Mouse (Mus musculus): Measurements from ENCODE around the gene Pik3ca. TPM values are rescaled to one million over a fixed set of nuclear protein-coding genes. Genes with fewer than 3 reads are reported as not detected.

Pik3ca gene
- polyA plus RNA-seq, 1 experiment from 2014 or later = 10.3 TPM

- H3K4me1 ChIP-seq = no peaks in the 10 kb centered on the region
- H3K4me2 ChIP-seq (replicated peaks) = no peak overlapping the region
- H3K27me3 ChIP-seq = no peaks in the 10 kb centered on the region
- no peaks in the 10 kb centered on the region for H3K9me3 ChIP-seq (replicated peaks)
- no peak overlapping the region for H3K9ac ChIP-seq
- ATAC-seq (ENCODE audit: insufficient number of reproducible peaks, low FRiP score, low TSS enrichment, low read depth) = no peak
- WGBS = 43% methylated on average over 2 of the region's 2 CpGs
- no peaks in the 10 kb centered on the region for H3K36me3 ChIP-seq
- H3K4me3 ChIP-seq (replicated peaks) = no peak overlapping the region
- no peak overlapping the region for H3K27ac ChIP-seq (replicated peaks)
These were observed 17.6 kb upstream of the Pik3ca start for GRCm38 (mm10) chr3:32379891-32380290.

GRCm38 (mm10) chr3:32381556-32381955, 15.9 kb upstream of the Pik3ca start:
- Histone ChIP-seq H3K9me3 (replicated peaks) (no peaks in the 10 kb centered on the region), H3K36me3 (no peaks in the 10 kb centered on the region), H3K4me3 (replicated peaks) (no peak overlapping the region), H3K4me2 (replicated peaks) (no peak overlapping the region), H3K27me3 (no peaks in the 10 kb centered on the region), H3K9ac (no peak overlapping the region), H3K27ac (replicated peaks) (no peak overlapping the region), H3K4me1 (no peaks in the 10 kb centered on the region)
- no peak for ATAC-seq (ENCODE audit: insufficient number of reproducible peaks, low FRiP score, low TSS enrichment, low read depth)
- WGBS = 70% methylated on average over 3 of the region's 3 CpGs

- H3K4me2 ChIP-seq (replicated peaks) = no peak overlapping the region
- WGBS = 87% methylated on average over 4 of the region's 4 CpGs
- H3K27me3 ChIP-seq = no peaks in the 10 kb centered on the region
- no peaks in the 10 kb centered on the region for H3K36me3 ChIP-seq
- no peak overlapping the region for H3K27ac ChIP-seq (replicated peaks)
- no peak overlapping the region for H3K4me3 ChIP-seq (replicated peaks)
- H3K4me1 ChIP-seq = 0 out of 2 replicates have a peak, but pooled peaks cover 3% of the 10 kb centered on the region
- no peak for ATAC-seq (ENCODE audit: insufficient number of reproducible peaks, low FRiP score, low TSS enrichment, low read depth)
- no peaks in the 10 kb centered on the region for H3K9me3 ChIP-seq (replicated peaks)
- H3K9ac ChIP-seq = no peak overlapping the region
These were observed 4.6 kb upstream of the Pik3ca start for GRCm38 (mm10) chr3:32392841-32393240.

DNA sequence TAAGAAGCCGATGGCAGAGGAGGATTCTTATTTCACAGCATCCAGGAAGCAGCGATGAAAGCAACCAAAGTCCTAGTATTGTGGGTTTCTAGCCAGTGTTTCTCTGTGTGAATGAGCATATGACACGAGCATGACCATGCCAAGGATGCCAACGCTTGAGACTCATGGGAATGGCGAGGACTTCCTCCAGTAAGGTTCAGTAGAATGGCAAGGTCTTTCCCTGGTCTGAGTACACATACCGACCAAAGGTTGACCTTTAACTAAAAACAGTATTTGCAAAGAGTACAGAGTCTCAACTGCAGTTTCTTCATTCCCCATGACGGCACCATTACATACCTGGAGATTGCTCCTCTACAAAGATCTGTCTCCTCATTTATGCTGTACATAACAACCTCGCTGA, 3.5 kb upstream of the Pik3ca start:
- 82% methylated on average over 8 of the region's 8 CpGs for WGBS

DNA sequence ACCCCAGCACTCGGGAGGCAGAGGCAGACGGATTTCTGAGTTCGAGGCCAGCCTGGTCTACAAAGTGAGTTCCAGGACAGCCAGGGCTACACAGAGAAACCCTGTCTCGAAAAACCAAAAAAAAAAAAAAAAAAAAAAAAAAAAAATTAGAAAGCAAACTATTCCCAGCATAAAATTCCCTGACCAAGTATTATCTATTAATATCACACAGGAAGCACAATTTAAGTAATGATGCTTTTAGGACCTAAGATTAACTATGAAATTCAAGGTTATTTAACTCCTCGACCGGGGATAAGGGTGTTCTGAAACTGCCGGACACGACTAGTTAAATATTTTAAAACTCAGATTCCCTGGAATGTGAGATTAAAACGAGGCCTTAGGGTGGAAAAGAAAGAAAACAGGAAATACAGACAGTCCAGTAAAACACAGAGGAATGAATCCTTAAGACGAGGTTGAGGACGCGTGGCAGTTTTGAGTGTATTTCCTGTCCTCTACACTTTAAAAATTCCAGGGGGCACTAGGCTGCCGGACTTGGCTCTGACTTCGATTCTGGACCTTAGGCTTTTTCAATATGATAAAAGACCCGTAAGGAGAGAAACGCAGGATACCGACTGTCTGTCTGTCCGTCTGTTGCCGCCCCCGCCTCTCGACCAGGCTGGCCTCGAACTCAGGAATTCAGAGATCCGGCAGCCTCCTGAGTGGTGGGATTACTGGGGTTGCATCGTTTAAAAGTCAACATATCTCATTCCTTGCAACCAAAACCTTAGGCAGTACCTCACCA, 1.5 kb upstream of the Pik3ca start:
- WGBS = 16% methylated on average over 23 of the region's 24 CpGs
- Histone ChIP-seq H3K4me1 (peaks cover 26% of the 10 kb centered on the region), H3K9me3 (replicated peaks) (no peaks in the 10 kb centered on the region), H3K27me3 (no peaks in the 10 kb centered on the region), H3K9ac (peak overlapping the region; percentile 43), H3K36me3 (no peaks in the 10 kb centered on the region), H3K27ac (replicated peaks) (peak overlapping the region; percentile 99), H3K4me2 (replicated peaks) (peak overlapping the region; percentile 69), H3K4me3 (replicated peaks) (peak overlapping the region; percentile 89)
- no peak for ATAC-seq (ENCODE audit: insufficient number of reproducible peaks, low FRiP score, low TSS enrichment, low read depth)

More for the DNA sequence above, 3.5 kb upstream of the Pik3ca start:
- ATAC-seq (ENCODE audit: insufficient number of reproducible peaks, low FRiP score, low TSS enrichment, low read depth) = no peak
- no peak overlapping the region for H3K4me2 ChIP-seq (replicated peaks)
- peaks cover 8% of the 10 kb centered on the region for H3K4me1 ChIP-seq
- no peak overlapping the region for H3K9ac ChIP-seq
- H3K27ac ChIP-seq (replicated peaks) = no peak overlapping the region
- H3K9me3 ChIP-seq (replicated peaks) = no peaks in the 10 kb centered on the region
- no peaks in the 10 kb centered on the region for H3K27me3 ChIP-seq
- no peaks in the 10 kb centered on the region for H3K36me3 ChIP-seq
- H3K4me3 ChIP-seq (replicated peaks) = no peak overlapping the region

- H3K9ac ChIP-seq = peak overlapping the region; percentile 96
- H3K4me1 ChIP-seq = peaks cover 26% of the 10 kb centered on the region
- peak overlapping the region; percentile 89 for H3K4me3 ChIP-seq (replicated peaks)
- under 1% methylated on average over 54 of the region's 77 CpGs for WGBS
- peak overlapping the region; percentile 69 for H3K4me2 ChIP-seq (replicated peaks)
- no peaks in the 10 kb centered on the region for H3K9me3 ChIP-seq (replicated peaks)
- no peaks in the 10 kb centered on the region for H3K27me3 ChIP-seq
- peak; percentile 98 for ATAC-seq (ENCODE audit: insufficient number of reproducible peaks, low FRiP score, low TSS enrichment, low read depth)
- H3K27ac ChIP-seq (replicated peaks) = peak overlapping the region; percentile 99
- no peaks in the 10 kb centered on the region for H3K36me3 ChIP-seq
These were observed 544 bp upstream of the Pik3ca start for GRCm38 (mm10) chr3:32396794-32397460.

- peaks cover 34% of the 10 kb centered on the region for H3K4me1 ChIP-seq
- peak overlapping the region; percentile 89 for H3K4me3 ChIP-seq (replicated peaks)
- no peak for ATAC-seq (ENCODE audit: insufficient number of reproducible peaks, low FRiP score, low TSS enrichment, low read depth)
- H3K4me2 ChIP-seq (replicated peaks) = peak overlapping the region; percentile 63
- no peaks in the 10 kb centered on the region for H3K9me3 ChIP-seq (replicated peaks)
- H3K36me3 ChIP-seq = no peaks in the 10 kb centered on the region
- H3K9ac ChIP-seq = peak overlapping the region; percentile 96
- H3K27me3 ChIP-seq = no peaks in the 10 kb centered on the region
- H3K27ac ChIP-seq (replicated peaks) = peak overlapping the region; percentile 99
- under 1% methylated on average over 7 of the region's 7 CpGs for WGBS
These were observed 686 bp downstream of the Pik3ca start for GRCm38 (mm10) chr3:32398175-32398538.

DNA sequence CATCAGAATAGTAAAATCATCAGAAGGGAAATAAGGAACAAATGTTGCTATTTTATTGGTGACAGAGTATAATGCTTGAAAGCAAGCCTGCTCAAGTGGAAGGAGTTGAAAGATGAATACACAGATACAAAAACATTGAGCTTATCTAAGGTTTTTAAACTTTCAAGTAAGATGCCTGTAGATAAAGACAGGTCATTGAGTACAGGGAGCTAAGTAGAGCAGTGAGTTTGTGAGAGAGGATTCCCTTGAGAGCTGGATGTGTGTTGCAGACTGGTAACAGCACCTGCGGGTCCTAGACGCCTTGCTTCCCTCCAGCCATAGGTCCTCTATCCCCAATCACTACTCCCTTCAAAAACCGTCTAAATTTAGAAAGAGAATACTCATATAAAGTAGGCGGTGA, 1.2 kb downstream of the Pik3ca start:
- 16% methylated on average over 4 of the region's 4 CpGs for WGBS
- Histone ChIP-seq H3K27ac (replicated peaks) (no peak overlapping the region), H3K36me3 (no peaks in the 10 kb centered on the region), H3K4me3 (replicated peaks) (peak overlapping the region; percentile 89; the same call in 1 of the 2 replicates), H3K4me1 (peaks cover 39% of the 10 kb centered on the region), H3K9ac (no peak overlapping the region), H3K27me3 (no peaks in the 10 kb centered on the region), H3K9me3 (replicated peaks) (no peaks in the 10 kb centered on the region), H3K4me2 (replicated peaks) (peak overlapping the region; percentile 63)
- no peak for ATAC-seq (ENCODE audit: insufficient number of reproducible peaks, low FRiP score, low TSS enrichment, low read depth)

DNA sequence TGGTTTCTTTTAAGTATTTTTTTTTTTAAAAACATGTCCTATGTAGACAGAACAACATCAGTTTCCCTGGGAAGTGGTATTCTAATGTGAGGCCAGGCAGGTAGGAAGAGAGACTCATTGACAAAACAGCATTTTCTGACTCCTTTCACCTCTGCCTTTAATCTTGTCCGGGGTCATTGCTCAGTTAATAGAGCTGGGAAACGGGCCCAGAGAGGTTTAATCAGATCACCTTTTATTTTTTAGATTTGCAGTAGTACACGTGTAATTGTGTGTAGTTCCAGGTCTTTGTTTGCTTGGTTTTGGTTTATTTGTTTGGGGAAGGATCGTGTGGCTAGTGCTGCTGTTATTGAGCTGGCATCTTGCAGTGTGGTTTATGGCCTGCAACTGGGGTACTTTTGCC, 1.9 kb downstream of the Pik3ca start:
- Histone ChIP-seq H3K4me3 (replicated peaks) (no peak overlapping the region), H3K4me1 (peaks cover 42% of the 10 kb centered on the region), H3K27ac (replicated peaks) (no peak overlapping the region), H3K27me3 (no peaks in the 10 kb centered on the region), H3K9ac (no peak overlapping the region), H3K4me2 (replicated peaks) (no peak overlapping the region), H3K36me3 (no peaks in the 10 kb centered on the region), H3K9me3 (replicated peaks) (no peaks in the 10 kb centered on the region)
- WGBS = 31% methylated on average over 4 of the region's 4 CpGs
- ATAC-seq (ENCODE audit: insufficient number of reproducible peaks, low FRiP score, low TSS enrichment, low read depth) = no peak

DNA sequence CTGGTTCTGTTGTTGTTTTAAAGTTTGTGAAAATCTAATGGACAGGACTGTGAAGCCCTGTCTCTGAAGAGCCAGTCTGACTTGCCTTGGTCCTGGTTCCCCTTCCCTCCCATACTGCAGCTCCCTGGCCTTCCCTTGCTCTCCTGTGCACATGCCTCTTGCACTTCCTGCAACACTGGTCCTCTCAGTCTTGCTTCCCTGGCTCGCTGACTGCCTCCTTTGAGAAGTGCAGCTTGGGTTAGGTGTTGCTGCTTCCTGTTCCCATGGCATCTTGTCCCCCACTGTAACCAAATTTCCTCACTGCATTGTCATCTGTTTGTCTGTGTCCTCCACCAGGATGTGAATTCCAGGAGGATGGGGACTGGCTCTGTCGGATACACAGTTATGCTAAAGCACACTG, 2.5 kb downstream of the Pik3ca start:
- H3K27ac ChIP-seq (replicated peaks) = no peak overlapping the region
- peaks cover 45% of the 10 kb centered on the region for H3K4me1 ChIP-seq
- H3K4me3 ChIP-seq (replicated peaks) = no peak overlapping the region
- no peaks in the 10 kb centered on the region for H3K9me3 ChIP-seq (replicated peaks)
- H3K9ac ChIP-seq = no peak overlapping the region
- H3K36me3 ChIP-seq = no peaks in the 10 kb centered on the region
- 19% methylated on average over 2 of the region's 2 CpGs for WGBS
- H3K4me2 ChIP-seq (replicated peaks) = no peak overlapping the region
- H3K27me3 ChIP-seq = no peaks in the 10 kb centered on the region
- ATAC-seq (ENCODE audit: insufficient number of reproducible peaks, low FRiP score, low TSS enrichment, low read depth) = no peak

DNA sequence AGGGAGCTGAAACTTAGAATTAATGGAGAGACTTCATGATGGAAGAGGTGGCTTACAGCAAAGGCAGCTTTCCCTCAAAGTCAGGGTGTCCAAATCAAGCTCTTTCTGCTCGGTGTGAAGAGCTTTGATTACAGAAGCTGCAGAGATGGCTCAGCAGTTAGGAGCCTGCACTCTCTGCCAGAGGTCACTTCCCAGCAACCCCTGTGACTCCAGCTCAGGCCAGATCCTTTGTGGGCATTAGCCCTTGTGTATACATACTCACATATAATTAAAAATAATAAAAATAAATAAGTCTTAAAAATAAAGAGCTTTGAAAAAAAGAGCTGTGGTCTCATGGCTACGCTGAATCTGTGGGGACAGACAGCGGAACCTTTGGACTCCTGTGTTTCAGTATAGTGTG, 4.1 kb downstream of the Pik3ca start:
- H3K27ac ChIP-seq (replicated peaks) = no peak overlapping the region
- H3K9me3 ChIP-seq (replicated peaks) = no peaks in the 10 kb centered on the region
- H3K4me2 ChIP-seq (replicated peaks) = no peak overlapping the region
- ATAC-seq (ENCODE audit: insufficient number of reproducible peaks, low FRiP score, low TSS enrichment, low read depth) = no peak
- 74% methylated on average over 3 of the region's 3 CpGs for WGBS
- peaks cover 45% of the 10 kb centered on the region for H3K4me1 ChIP-seq
- H3K36me3 ChIP-seq = no peaks in the 10 kb centered on the region
- no peaks in the 10 kb centered on the region for H3K27me3 ChIP-seq
- no peak overlapping the region for H3K4me3 ChIP-seq (replicated peaks)
- H3K9ac ChIP-seq = no peak overlapping the region
